Mouse (Mus musculus) small intestine, adult 2 months (tissue): ENCODE data around the gene Pacs1. TPM values are rescaled to one million over a fixed set of nuclear protein-coding genes. Genes with fewer than 3 reads are reported as not detected.
A peak's percentile ranks its signal among the peaks of the same experiment; 100 is the strongest.

Source experiments
- H3K27ac ChIP-seq: fragments of 200-500 bp; 2 replicates; pipeline ENCODE4 v1.5.1; 2012; ENCODE audit warnings: low read depth, low read length, control low read depth, inconsistent platforms; ENCODE audit not compliant: insufficient read depth
- H3K27me3 ChIP-seq: fragments of 200-500 bp; 2 replicates; pipeline ENCODE4 v1.6.1; 2012; ENCODE audit warnings: mild to moderate bottlenecking, moderate library complexity, low read length, inconsistent platforms; ENCODE audit not compliant: control insufficient read depth, insufficient read depth
- H3K36me3 ChIP-seq: fragments of 200-500 bp; 2 replicates; pipeline ENCODE4 v1.6.1; 2012; ENCODE audit warnings: mild to moderate bottlenecking, low read length, control low read depth, inconsistent platforms; ENCODE audit not compliant: control insufficient read depth, insufficient read depth
- H3K4me1 ChIP-seq: fragments of 200-500 bp; 2 replicates; pipeline ENCODE4 v1.6.1; 2012; ENCODE audit warnings: low read length, inconsistent platforms, mixed read lengths; ENCODE audit not compliant: control insufficient read depth, insufficient read depth, insufficient read length
- H3K4me3 ChIP-seq: fragments of 200-500 bp; 2 replicates; pipeline ENCODE4 v1.5.1; 2012; ENCODE audit warnings: low read depth, mild to moderate bottlenecking, control low read depth, inconsistent platforms, low read length, moderate library complexity
- CTCF ChIP-seq: fragments of 200-500 bp; IDR thresholded peaks from 2 replicates; pipeline ENCODE4 v1.5.1; 2012; ENCODE audit warnings: low read depth, mild to moderate bottlenecking, control low read depth, inconsistent platforms, low read length, moderate library complexity, mixed read lengths; ENCODE audit not compliant: insufficient replicate concordance, insufficient read length; ENCODE audit errors: extremely low read depth
- POLR2A ChIP-seq: fragments of 200-500 bp; IDR thresholded peaks from 2 replicates; pipeline ENCODE4 v1.6.1; 2012; ENCODE audit warnings: low read depth, mild to moderate bottlenecking, control low read depth, inconsistent platforms, low read length, moderate library complexity
- WGBS: fragments of 180-500 bp; shearing (Covaris S2); methylation state at CpG from one replicate; pipeline ENCODE4 v1.1.7; 2018; 5-methylcytosine and 5-hydroxymethylcytosine counted together
- polyA plus RNA-seq: library from polyadenylated mRNA; depleted of rRNA; stranded (reverse); fragments of >200 nt; gene quantifications from 2 replicates; pipeline ENCODE4 v1.2.3, GENCODE M21; 2012

Pacs1 gene
- polyA plus RNA-seq, 1 experiment = 8.9 TPM

DNA sequence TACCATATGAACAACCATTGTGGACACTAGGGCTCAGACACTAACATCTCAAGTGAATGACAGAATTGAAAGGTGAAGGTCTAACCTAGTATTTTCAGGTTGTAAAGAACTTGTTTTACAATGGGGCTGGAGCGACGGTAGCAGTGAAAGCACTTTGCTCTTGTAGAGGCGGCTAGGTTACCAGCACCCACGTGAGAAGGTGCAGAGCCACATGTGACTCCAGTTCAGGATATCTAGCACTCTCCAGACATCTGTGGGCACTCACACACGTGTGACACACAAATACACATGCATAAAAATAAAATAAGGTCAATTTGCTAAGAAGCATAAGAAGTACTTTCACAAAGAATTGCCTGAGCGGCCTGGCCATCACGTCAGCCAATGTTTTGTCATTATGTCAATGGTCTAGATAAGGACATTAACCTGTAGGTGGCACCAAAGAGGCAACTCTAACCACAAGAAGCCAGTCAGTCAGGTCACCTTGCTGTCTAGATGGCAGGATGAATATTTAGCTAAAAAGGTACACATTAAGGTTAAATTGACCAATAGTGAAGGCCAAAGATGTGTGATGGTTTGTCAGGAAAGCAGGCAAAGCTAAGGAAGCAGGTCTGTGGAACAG, 77.4 kb downstream of the Pacs1 start:
- Histone ChIP-seq H3K27ac (no peak overlapping the region), H3K4me1 (no peaks in the 10 kb centered on the region), H3K27me3 (no peaks in the 10 kb centered on the region), H3K36me3 (no peaks in the 10 kb centered on the region), H3K4me3 (no peak overlapping the region)
- TF ChIP-seq POLR2A = no peak
- TF ChIP-seq CTCF = no peak
- WGBS = 46% methylated on average over 7 of the region's 7 CpGs

DNA sequence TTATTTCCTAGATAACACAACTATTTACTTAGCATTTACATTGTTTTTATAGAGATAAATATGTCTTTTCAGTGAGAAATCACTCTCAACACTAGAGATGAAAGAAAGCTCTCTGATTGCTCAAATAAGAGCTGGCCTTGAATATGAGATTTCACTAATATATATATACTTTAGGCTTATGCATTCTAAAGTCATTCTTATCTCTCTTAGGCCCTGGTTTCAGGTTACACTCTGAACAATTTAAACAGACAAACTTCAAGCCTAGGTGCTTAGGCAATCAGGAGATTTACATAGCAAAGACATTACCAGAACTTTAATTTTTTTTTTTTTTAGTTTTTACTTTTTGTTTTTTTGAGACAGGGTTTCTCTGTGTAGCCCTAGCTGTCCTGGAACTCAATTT, 80.5 kb downstream of the Pacs1 start:
- H3K27me3 ChIP-seq = no peaks in the 10 kb centered on the region
- H3K4me1 ChIP-seq = no peaks in the 10 kb centered on the region
- no peaks in the 10 kb centered on the region for H3K36me3 ChIP-seq
- H3K4me3 ChIP-seq = no peak overlapping the region
- no peak overlapping the region for H3K27ac ChIP-seq
- no peak for TF ChIP-seq POLR2A

DNA sequence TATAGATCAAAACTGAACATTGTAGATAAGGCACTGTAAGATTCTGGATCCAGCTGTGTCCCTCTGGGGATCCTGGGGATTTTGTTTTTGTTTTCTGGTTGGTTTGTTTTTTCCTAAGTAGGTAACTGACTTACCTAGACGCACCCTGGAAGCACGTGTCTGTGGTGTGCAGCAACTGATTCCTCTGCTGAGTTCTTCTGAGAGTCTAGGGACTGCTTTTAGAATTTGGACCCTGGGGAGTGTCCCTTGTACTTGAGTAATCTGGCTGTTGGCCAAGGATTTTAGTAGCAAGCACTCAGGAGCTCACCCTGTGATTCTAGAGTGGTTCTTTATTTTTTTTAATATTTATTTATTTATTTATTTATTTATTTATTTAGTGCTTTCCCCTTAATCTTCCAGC, 85.5 kb downstream of the Pacs1 start:
- no peaks in the 10 kb centered on the region for H3K27me3 ChIP-seq
- no peak for TF ChIP-seq POLR2A
- TF ChIP-seq CTCF = no peak
- H3K4me1 ChIP-seq = no peaks in the 10 kb centered on the region
- WGBS = 38% methylated on average over 2 of the region's 2 CpGs
- no peaks in the 10 kb centered on the region for H3K36me3 ChIP-seq
- no peak overlapping the region for H3K27ac ChIP-seq
- no peak overlapping the region for H3K4me3 ChIP-seq

DNA sequence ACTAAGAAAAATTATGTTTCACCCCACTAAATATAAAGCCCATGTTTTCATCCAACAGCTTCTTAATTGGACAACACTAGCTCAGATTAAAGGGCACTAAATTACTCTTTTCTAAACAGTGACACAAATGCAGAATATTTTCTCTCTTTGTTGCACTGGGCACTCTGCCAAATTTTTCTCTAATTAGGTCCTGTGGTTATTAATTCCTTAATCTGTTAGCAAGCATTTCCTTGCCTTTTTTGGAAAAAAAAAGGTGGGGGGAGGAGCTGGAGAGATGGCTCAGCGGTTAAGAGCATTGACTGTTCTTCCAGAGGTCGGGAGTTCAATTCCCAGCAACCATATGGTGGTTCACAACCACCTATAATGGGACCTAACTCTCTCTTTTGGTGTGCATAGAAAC, 91.0 kb downstream of the Pacs1 start:
- 47% methylated on average over 2 of the region's 2 CpGs for WGBS
- no peak for TF ChIP-seq POLR2A

DNA sequence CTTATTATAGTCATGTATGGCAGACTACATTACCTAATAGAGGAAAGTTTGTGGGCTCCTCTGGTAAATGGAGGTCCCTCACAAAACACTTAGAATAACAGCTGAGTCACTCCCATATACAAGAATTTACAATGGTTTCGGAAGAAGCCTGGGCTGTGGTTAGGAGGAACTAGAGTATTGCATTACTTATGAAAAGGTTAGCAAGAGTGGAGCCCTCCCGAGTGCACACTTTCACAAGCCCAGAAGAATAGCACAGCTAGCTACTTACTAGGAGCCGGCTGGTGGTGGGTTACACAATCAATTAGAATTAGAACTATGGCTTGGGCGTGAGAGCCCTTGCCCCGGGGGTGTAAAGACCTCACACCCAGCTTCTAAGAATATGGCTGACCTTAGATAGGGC, 94.3 kb downstream of the Pacs1 start:
- Histone ChIP-seq H3K27ac (no peak overlapping the region), H3K4me3 (no peak overlapping the region), H3K4me1 (no peaks in the 10 kb centered on the region), H3K36me3 (no peaks in the 10 kb centered on the region), H3K27me3 (no peaks in the 10 kb centered on the region)
- no peak for TF ChIP-seq POLR2A
- no peak for TF ChIP-seq CTCF
- 72% methylated on average over 5 of the region's 5 CpGs for WGBS

More for the DNA sequence above, 91.0 kb downstream of the Pacs1 start:
- H3K36me3 ChIP-seq = no peaks in the 10 kb centered on the region
- H3K4me1 ChIP-seq = no peaks in the 10 kb centered on the region
- no peak overlapping the region for H3K4me3 ChIP-seq
- H3K27ac ChIP-seq = no peak overlapping the region
- H3K27me3 ChIP-seq = no peaks in the 10 kb centered on the region

DNA sequence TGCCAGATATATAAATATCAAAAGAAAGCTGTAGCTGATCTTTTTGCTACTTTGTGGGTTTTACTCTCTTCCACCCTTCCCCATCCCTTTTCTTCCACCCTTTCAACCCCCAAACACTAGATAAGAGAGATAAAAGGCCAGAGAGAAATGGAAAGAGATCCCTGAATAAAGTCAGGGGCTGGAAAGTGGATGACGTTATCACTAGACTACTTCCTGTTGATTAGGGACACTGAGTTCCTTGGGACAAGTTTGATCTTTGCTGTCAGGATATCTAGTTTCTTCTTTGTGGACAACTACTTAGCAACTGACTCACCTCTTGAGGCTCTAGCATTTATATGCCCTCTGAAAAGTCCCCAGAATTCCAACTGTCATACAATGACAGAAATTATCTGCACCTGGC, 102.5 kb downstream of the Pacs1 start:
- no peaks in the 10 kb centered on the region for H3K36me3 ChIP-seq
- no peak overlapping the region for H3K27ac ChIP-seq
- no peak overlapping the region for H3K4me3 ChIP-seq
- TF ChIP-seq POLR2A (no peak), CTCF (no peak)
- no peaks in the 10 kb centered on the region for H3K4me1 ChIP-seq
- no peaks in the 10 kb centered on the region for H3K27me3 ChIP-seq
- 47% methylated on average over 1 of the region's 1 CpGs for WGBS

DNA sequence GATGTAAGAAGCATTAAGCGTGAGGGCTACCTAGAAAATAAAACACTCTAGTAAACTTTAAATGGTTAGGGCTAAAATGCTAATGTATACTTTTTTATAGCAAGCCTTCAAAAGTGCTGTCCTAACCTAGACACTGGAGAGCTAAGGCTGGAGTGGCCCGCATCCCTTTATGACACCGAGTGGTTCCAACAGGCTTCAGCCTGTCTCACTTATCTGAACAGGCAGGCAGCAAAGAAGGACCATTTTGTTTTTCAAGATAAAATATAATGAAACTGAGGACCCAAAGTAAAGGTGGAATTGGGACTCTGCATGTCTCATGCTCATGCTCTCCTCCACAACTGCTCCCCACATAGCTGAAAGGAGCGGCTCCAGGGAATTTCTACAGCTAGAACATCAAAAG, 105.4 kb downstream of the Pacs1 start:
- H3K36me3 ChIP-seq = no peaks in the 10 kb centered on the region
- TF ChIP-seq POLR2A = no peak
- no peak for TF ChIP-seq CTCF
- H3K27ac ChIP-seq = no peak overlapping the region
- no peak overlapping the region for H3K4me3 ChIP-seq
- H3K4me1 ChIP-seq = no peaks in the 10 kb centered on the region
- WGBS = 90% methylated on average over 4 of the region's 4 CpGs
- H3K27me3 ChIP-seq = no peaks in the 10 kb centered on the region

DNA sequence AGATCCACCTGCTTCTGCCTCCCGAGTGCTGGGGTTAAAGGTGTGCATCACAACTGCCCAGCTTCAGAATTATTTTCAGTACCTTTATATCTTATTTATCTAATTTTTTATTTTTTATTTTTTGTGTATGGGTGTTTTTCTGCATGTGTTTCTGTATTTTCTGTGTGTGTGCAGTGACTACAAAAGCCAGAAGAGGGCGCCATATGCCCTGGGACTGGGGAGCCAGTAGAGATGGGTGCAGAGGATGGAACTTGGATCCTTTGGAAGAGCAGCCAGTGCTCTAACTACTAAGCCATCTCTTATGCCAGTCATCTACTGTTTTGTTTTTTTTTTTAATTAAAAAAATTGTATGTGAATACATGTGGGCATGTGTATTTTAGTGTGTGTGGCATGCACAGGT, 108.5 kb downstream of the Pacs1 start:
- Histone ChIP-seq H3K36me3 (no peaks in the 10 kb centered on the region), H3K27me3 (no peaks in the 10 kb centered on the region), H3K4me3 (no peak overlapping the region), H3K4me1 (no peaks in the 10 kb centered on the region), H3K27ac (no peak overlapping the region)
- WGBS = 75% methylated on average over 2 of the region's 2 CpGs
- TF ChIP-seq CTCF (peak; percentile 54; the same call in 1 of the 2 replicates), POLR2A (no peak)
